Mouse (Mus musculus): ENCODE measurements around the gene Plagl1. TPM values are rescaled to one million over a fixed set of nuclear protein-coding genes. Genes with fewer than 3 reads are reported as not detected.

Gene Plagl1
- total and polyA plus RNA-seq, 3 experiments: not detected

DNA sequence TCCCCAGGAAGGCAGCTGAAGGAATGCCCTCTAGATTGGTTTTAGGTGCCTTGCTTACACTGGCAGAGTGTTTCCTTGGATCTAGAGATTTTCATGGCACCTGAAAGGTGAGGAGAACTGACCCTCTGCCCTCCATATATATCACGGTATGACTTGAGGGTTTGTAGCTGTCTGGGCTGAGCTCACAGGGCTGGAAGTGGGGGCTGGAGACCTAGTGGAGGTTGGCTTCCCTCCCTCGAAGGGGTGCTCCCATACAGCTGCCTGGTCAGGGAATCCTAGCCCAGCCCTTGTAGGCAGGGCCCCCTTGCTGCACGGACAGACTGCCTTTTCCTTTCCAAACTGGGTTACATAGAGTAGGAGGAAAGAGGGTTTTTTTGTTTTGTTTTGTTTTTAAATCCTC is 52.5 kb downstream of the Plagl1 start:
- Histone ChIP-seq H3K36me3 (ENCODE audit: control insufficient read depth in 1 of 2, insufficient read depth in 2 of 2, low read length in 2 of 2) (no peaks in the 10 kb centered on the region), H3K27ac (ENCODE audit: control insufficient read depth, low read depth, low read length) (no peak overlapping the region), H3K9me3 (replicated peaks; ENCODE audit: insufficient read depth, low read length) (no peaks in the 10 kb centered on the region), H3K27me3 (ENCODE audit: control insufficient read depth in 1 of 2, insufficient read depth in 2 of 2, low read length in 2 of 2) (peaks cover 2 to 3% of the 10 kb centered on the region in 2 experiments; a peak in 3 of 4 replicates), H3K4me1 (ENCODE audit: control insufficient read depth in 1 of 2, insufficient read depth in 2 of 2, low read length in 2 of 2) (no peaks in the 10 kb centered on the region), H3K9ac (ENCODE audit: control insufficient read depth, low read depth, low read length, poor library complexity, severe bottlenecking) (no peak overlapping the region), H3K79me2 (ENCODE audit: control insufficient read depth, insufficient read depth, low read length, poor library complexity) (no peaks in the 10 kb centered on the region), H3K4me3 (ENCODE audit: control insufficient read depth in 1 of 2, insufficient read depth in 1 of 2, low read depth in 2 of 2, low read length in 2 of 2) (no peak overlapping the region)
- no peak for DNase-seq (ENCODE audit: low read depth, low spot score)
- TF ChIP-seq JUND (IDR thresholded peaks at IDR 0.05; ENCODE audit: low read depth, low read length) (no peak), MXI1 (IDR thresholded peaks at IDR 0.05; ENCODE audit: low read depth, low read length) (no peak), CTCF (IDR thresholded peaks at IDR 0.05 in 2 of 3, conservative IDR thresholded peaks at IDR 0.05 in 1 of 3; ENCODE audit: control insufficient read depth in 1 of 3, insufficient read depth in 1 of 3, low read depth in 2 of 3, low read length in 3 of 3, poor library complexity in 1 of 3, severe bottlenecking in 1 of 3) (no peak), TBP (IDR thresholded peaks at IDR 0.05; ENCODE audit: low read depth, low read length) (no peak), RCOR1 (IDR thresholded peaks at IDR 0.05; ENCODE audit: low read depth, low read length) (no peak), HCFC1 (IDR thresholded peaks at IDR 0.05; ENCODE audit: low read depth, low read length) (no peak), USF1 (IDR thresholded peaks at IDR 0.05; ENCODE audit: low read depth, low read length) (no peak), NRF1 (IDR thresholded peaks at IDR 0.05; ENCODE audit: insufficient read depth, low read depth, low read length, poor library complexity, severe bottlenecking) (no peak), CHD1 (IDR thresholded peaks at IDR 0.05; ENCODE audit: low read depth, low read length) (no peak), ZMIZ1 (IDR thresholded peaks at IDR 0.05; ENCODE audit: low read depth, low read length) (no peak)

DNA sequence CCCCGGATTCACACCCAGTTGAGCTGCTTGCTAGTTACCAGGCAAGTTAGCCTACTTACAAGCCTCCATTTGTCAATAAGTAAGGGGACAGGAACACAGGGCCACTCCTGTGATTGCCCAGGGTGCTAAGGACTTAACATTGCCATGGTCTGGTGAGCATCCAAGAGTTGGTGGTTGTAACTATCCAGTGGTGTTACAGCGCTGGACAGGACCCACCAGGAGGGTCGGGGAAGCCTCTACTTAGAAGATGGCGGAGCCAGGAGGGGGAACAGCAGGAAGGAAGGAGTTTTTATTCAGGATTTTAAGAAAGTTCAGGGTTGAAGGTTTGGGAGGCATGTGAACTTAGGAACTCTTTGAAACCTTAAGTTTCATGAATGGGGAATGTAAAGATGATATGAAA is 53.3 kb downstream of the Plagl1 start:
- Histone ChIP-seq H3K4me1 (ENCODE audit: control insufficient read depth in 1 of 2, insufficient read depth in 2 of 2, low read length in 2 of 2) (no peaks in the 10 kb centered on the region), H3K79me2 (ENCODE audit: control insufficient read depth, insufficient read depth, low read length, poor library complexity) (no peaks in the 10 kb centered on the region), H3K4me3 (ENCODE audit: control insufficient read depth in 1 of 2, insufficient read depth in 1 of 2, low read depth in 2 of 2, low read length in 2 of 2) (no peak overlapping the region), H3K27me3 (ENCODE audit: control insufficient read depth in 1 of 2, insufficient read depth in 2 of 2, low read length in 2 of 2) (peaks cover under 1 to 3% of the 10 kb centered on the region in 2 experiments; a peak in 3 of 4 replicates), H3K9ac (ENCODE audit: control insufficient read depth, low read depth, low read length, poor library complexity, severe bottlenecking) (no peak overlapping the region), H3K27ac (ENCODE audit: control insufficient read depth, low read depth, low read length) (no peak overlapping the region), H3K36me3 (ENCODE audit: control insufficient read depth in 1 of 2, insufficient read depth in 2 of 2, low read length in 2 of 2) (no peaks in the 10 kb centered on the region), H3K9me3 (replicated peaks; ENCODE audit: insufficient read depth, low read length) (no peaks in the 10 kb centered on the region)
- TF ChIP-seq ZKSCAN1 (IDR thresholded peaks at IDR 0.05; ENCODE audit: low read depth, low read length) (no peak), MAX (IDR thresholded peaks at IDR 0.05; ENCODE audit: low read length) (no peak), GABPA (IDR thresholded peaks at IDR 0.05; ENCODE audit: low read depth, low read length) (no peak), RCOR1 (IDR thresholded peaks at IDR 0.05; ENCODE audit: low read depth, low read length) (no peak), ZMIZ1 (IDR thresholded peaks at IDR 0.05; ENCODE audit: low read depth, low read length) (no peak), GATA1 (IDR thresholded peaks at IDR 0.05; ENCODE audit: low read depth, low read length) (no peak), HCFC1 (IDR thresholded peaks at IDR 0.05; ENCODE audit: low read depth, low read length) (no peak), JUND (IDR thresholded peaks at IDR 0.05; ENCODE audit: low read depth, low read length) (no peak), RAD21 (IDR thresholded peaks at IDR 0.05; ENCODE audit: low read depth, low read length) (no peak), SMC3 (IDR thresholded peaks at IDR 0.05; ENCODE audit: low read depth, low read length) (no peak), POLR2A (IDR thresholded peaks at IDR 0.05; ENCODE audit: control insufficient read depth in 1 of 2, insufficient read depth in 1 of 2, low read depth in 1 of 2, low read length in 2 of 2, poor library complexity in 1 of 2) (no peak), USF2 (IDR thresholded peaks at IDR 0.05; ENCODE audit: borderline replicate concordance in 1 of 2, insufficient read depth in 1 of 2, low read depth in 1 of 2, low read length in 2 of 2) (no peak), CHD2 (IDR thresholded peaks at IDR 0.05; ENCODE audit: low read length) (no peak)
- no peak for DNase-seq (ENCODE audit: low read depth, low spot score)
